Mouse (Mus musculus): ENCODE measurements around the gene Atp6v1g1. TPM values are rescaled to one million over a fixed set of nuclear protein-coding genes. Genes with fewer than 3 reads are reported as not detected.

Gene Atp6v1g1
- 100 to 1,000 TPM; 198 to 222 TPM for polyA plus RNA-seq (2017; shearing (Covaris generic))

DNA sequence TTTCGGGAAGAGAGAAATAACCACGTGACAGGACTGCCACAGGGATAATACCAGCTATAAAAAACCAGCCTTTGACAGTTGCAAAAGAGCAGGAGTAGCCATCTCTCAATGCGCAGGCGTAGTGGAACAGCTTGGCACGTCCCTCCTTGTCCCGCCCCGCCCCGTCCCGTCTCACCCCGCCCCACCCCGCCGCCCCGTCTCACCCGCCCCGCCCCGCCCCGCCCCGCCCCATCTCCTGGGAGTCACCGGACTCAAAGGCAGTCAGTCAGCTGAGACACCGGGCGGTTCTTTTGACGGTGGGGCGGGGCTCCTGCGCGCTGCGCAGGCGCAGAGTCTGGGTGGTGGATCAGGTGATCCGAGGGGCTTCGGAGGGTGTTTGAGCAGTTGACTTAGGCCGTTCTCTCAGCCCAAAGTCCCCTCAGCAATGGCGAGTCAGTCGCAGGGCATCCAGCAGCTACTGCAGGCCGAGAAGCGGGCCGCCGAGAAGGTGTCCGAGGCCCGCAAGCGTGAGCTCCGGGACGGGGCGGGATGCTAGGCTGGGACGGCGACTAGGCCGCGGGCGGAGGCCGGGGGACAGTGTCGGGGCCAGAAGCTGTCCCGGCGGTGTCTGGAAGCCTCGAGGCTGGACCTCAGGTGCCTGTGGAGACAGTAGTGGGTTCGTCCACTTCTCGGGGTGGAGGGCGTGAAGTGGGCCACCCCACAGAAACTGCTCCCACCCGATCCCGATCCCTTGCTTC is at the start of gene Atp6v1g1:
Gene Atp6v1g1, plus strand, starts transcription at position 279 of the 737 bp plus-strand sequence.
- ATAC-seq, result peak; percentile 92

GRCm38 (mm10) chr4:63494967-63495914 is 49.3 kb upstream of the Atp6v1g1 start:
- peak; percentile 50 for ATAC-seq

DNA sequence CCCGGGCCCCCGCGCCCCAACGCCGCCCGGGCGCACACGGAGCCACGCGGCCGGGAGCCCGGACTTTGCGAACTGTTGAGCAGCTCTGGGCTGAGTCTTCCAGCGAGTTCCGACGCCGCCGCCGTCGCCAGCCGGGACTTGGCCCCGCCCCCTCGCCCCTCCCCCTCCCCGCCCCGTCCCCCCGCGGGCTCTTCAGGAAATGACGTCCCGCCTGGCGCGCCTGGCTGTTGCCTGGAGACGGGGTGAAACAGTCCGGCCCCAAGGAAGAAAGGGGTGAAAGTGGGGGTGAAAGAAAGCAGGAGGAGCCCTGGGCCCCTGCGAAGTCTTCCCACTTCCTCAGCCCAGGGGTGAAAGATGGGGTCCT is 48.7 kb upstream of the Atp6v1g1 start, which contains the start of gene Whrn:
Gene Whrn, minus strand, starts transcription at position 77 of the 364 bp plus-strand sequence.
- peak; percentile 80 for ATAC-seq

- ATAC-seq, result no peak
These were observed 48.3 kb upstream of the Atp6v1g1 start for GRCm38 (mm10) chr4:63496312-63496711.

- ATAC-seq, result no peak
These were observed 46.2 kb upstream of the Atp6v1g1 start for GRCm38 (mm10) chr4:63498346-63498745.

- ATAC-seq, result no peak
These were observed 43.5 kb upstream of the Atp6v1g1 start for GRCm38 (mm10) chr4:63501050-63501449.

DNA sequence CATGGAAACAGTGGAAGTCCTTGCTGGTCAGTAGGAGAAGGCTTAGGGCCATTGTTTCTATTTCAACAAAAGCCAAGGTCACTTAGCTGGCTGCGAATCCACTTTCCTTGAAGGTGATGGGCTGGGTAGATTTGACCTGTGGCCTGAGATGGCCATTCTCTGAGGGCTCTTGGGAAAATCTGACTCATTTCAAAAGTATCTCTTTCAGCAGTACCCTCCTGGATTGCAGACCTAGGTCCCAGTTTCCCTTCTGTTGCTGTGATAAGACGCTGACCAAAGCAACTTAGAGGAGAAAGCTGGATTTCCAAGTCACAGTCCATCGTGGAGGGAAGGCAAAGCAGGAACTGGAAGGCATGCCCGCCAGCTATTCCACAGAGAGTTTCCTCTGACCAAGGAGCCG is 40.6 kb upstream of the Atp6v1g1 start:
- ATAC-seq, result no peak

- ATAC-seq, result no peak
These were observed 37.1 kb upstream of the Atp6v1g1 start for GRCm38 (mm10) chr4:63507478-63507877.

GRCm38 (mm10) chr4:63508232-63508631 is 36.3 kb upstream of the Atp6v1g1 start:
- ATAC-seq, result peak; percentile 78

GRCm38 (mm10) chr4:63512921-63513320 is 31.7 kb upstream of the Atp6v1g1 start:
- no peak for ATAC-seq

DNA sequence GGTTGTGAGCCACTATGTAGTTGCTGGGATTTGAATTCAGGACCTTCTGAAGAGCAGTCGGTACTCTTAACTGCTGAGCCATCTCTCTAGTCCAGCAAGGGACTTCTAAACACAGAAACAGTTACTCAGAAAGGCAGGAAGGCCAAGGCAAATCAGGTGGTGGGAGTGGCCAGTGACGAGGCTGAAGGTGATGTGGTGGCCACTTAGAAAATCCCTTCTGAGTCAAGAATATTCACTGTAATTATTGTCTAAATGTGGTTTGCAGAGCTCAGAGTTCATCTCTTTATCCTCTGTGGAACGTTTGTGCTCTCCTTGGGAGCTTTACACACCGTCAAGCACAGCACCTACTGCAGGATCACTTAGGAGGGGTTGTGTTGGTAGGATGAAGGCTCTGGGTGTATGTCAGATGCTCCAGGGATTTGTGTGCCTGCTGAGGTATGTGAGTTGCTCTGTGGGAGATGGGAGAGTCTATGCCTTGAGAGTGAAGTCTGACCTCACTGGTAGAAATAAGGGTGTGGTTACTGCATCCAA is 30.1 kb upstream of the Atp6v1g1 start:
- ATAC-seq, result no peak

- no peak for ATAC-seq
These were observed 29.6 kb upstream of the Atp6v1g1 start for GRCm38 (mm10) chr4:63515021-63515420.

- ATAC-seq, result no peak
These were observed 22.7 kb upstream of the Atp6v1g1 start for GRCm38 (mm10) chr4:63521813-63522419.

DNA sequence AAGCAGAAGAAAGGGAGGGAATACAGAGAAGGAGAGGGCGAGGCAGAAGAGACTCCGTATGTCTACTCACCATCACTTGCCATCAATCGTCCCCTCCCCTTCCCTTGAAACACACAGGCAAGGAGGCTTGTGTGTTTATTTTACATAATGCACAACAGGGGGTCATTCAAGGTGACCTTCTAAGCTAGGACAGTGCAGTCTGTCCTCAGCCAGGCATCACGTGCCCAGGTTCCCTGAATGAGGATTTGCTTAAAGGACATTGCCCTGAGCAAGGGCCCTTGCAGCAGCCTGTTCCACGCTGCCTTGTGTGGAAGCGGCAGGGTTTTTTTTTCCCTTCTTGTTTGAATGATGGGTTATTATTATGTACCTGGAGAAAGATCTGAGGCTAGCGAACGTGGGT is 19.1 kb upstream of the Atp6v1g1 start:
- ATAC-seq, result no peak

DNA sequence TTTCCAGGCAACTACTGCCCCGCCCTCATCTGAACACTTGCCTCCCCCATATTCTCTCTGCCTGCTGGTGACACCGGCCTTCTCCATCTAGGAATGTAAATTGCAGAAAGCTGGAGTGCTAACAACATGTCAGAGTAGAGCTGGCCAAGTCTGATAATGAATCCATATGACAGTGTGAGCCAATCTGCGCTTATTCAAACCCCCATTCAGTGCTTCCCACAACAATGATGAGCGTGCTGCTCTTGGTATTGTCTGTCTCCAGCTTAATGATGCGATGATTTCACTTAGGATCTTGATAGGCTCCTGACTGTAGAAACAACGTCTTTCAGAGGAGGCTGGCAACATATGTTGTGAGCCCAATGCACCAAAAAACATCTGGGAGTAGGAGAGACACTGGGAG is 15.6 kb upstream of the Atp6v1g1 start:
- no peak for ATAC-seq

- ATAC-seq, result no peak
These were observed 14.2 kb upstream of the Atp6v1g1 start for GRCm38 (mm10) chr4:63530409-63530808.

- no peak for ATAC-seq
These were observed 7.0 kb upstream of the Atp6v1g1 start for GRCm38 (mm10) chr4:63537602-63538001.

- ATAC-seq, result no peak
These were observed 2.4 kb upstream of the Atp6v1g1 start for GRCm38 (mm10) chr4:63542209-63542608.

DNA sequence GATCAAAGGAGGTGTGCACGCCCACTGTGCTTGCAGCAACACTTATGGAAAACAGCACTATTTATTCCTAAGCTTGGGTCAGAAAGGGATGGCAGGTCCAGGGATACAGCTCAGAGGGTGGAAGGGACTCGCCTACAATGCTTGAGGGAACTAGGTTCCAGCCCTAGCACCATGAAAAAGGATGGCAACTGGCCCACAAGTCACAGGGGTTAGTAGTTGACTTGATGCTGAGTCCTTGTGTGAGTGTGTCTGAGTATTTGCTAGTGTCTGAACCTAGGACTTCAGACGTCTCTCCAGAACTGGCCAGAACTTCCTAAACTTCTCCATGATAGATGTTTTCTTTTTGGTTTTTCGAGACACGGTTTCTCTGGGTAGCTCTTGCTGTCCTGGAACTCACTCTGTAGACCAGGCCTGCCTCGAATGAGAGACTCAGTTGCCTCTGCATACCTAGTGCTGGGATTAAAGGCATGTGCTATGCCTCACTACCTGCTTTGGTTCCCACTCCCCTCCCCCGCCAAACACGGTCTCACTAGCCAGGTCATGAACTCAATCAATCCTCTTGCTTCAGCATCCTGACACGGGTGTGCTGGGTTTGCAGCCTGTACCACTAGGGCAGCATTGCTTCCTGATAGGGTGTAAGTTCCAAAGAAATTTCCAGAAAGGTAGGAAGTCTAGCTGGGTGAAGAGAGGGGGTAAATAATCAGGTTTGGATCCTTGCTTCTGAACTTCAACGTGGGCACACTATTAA is 652 bp upstream of the Atp6v1g1 start:
- ATAC-seq, result peak; percentile 13

- peak; percentile 12 for ATAC-seq
These were observed 823 bp downstream of the Atp6v1g1 start for GRCm38 (mm10) chr4:63545231-63545958.

- ATAC-seq, result no peak
These were observed 2.0 kb downstream of the Atp6v1g1 start for GRCm38 (mm10) chr4:63546441-63547055.
